Mouse (Mus musculus) hindbrain, postnatal 0 days (tissue): ENCODE data around the gene Trappc3. TPM values are rescaled to one million over a fixed set of nuclear protein-coding genes. Genes with fewer than 3 reads are reported as not detected.
A peak's percentile ranks its signal among the peaks of the same experiment; 100 is the strongest.

Experiments used
- ATAC-seq: fragments of 200-750 bp; cut with Nextera tagmentation; 2 replicates; pipeline ENCODE4 v1.8.0; 2017; ENCODE audit warnings: mild to moderate bottlenecking, moderate TSS enrichment, moderate library complexity
- DNase-seq: peaks from one replicate; pipeline ENCODE4 v3.0.0-alpha.2; 2015; ENCODE audit warnings: low spot score
- H3K27ac ChIP-seq: fragments of 300-500 bp; sonication (generic); 2 replicates; pipeline ENCODE4 v1.5.1; 2014; ENCODE audit warnings: mild to moderate bottlenecking
- H3K27me3 ChIP-seq: fragments of 300-500 bp; sonication (generic); 2 replicates; pipeline ENCODE4 v1.6.1; 2014; ENCODE audit warnings: low read length, mixed read lengths; ENCODE audit not compliant: insufficient read depth
- H3K36me3 ChIP-seq: fragments of 300-500 bp; sonication (generic); 2 replicates; pipeline ENCODE4 v1.6.1; 2014; ENCODE audit warnings: low read length, mixed read lengths; ENCODE audit not compliant: insufficient read depth
- H3K4me1 ChIP-seq: fragments of 300-500 bp; sonication (generic); 2 replicates; pipeline ENCODE4 v1.6.1; 2014; ENCODE audit warnings: antibody characterized with exemption, low read length, mixed read lengths; ENCODE audit not compliant: insufficient read depth
- H3K4me2 ChIP-seq: fragments of 300-500 bp; sonication (generic); 2 replicates; pipeline ENCODE4 v1.6.1; 2014; ENCODE audit warnings: low read depth, mild to moderate bottlenecking, low read length, moderate library complexity, mixed read lengths
- H3K4me3 ChIP-seq: fragments of 300-500 bp; sonication (generic); 2 replicates; pipeline ENCODE4 v1.5.1; 2014; ENCODE audit warnings: low read length
- H3K9ac ChIP-seq: fragments of 300-500 bp; sonication (generic); replicated peaks from 2 replicates; pipeline ENCODE4 v1.6.1; 2014; ENCODE audit warnings: mild to moderate bottlenecking, low read length, moderate library complexity, mixed read lengths
- H3K9me3 ChIP-seq: fragments of 300-500 bp; sonication (generic); 2 replicates; pipeline ENCODE4 v1.6.1; 2016; ENCODE audit warnings: low read length, mixed read lengths
- CTCF ChIP-seq: IDR thresholded peaks from 2 replicates; pipeline ENCODE4 v1.5.1; 2016; ENCODE audit warnings: antibody characterized with exemption, control low read depth, low read depth
- WGBS: fragments of 180-500 bp; shearing (Covaris S2); extraction: QIAGEN DNeasy Blood & Tissue Kit; methylation state at CpG from one replicate; pipeline ENCODE4 v1.1.7; 2014; 5-methylcytosine and 5-hydroxymethylcytosine counted together
- polyA plus RNA-seq: library from polyadenylated mRNA; unstranded; fragments of >200 nt; fragmentation: Nextera tagmentation; extraction: Ambion mirVana; gene quantifications from 2 replicates; pipeline ENCODE4 v1.2.1, GENCODE M21; 2015
- total RNA-seq: library from RNA; depleted of rRNA; stranded (reverse); fragments of >200 nt; gene quantifications from 2 replicates; pipeline ENCODE4 v1.2.3, GENCODE M21; 2014

The Trappc3 gene
- total and polyA plus RNA-seq, 2 experiments from 2014 or later = 97.4 to 188 TPM

- no peak for TF ChIP-seq CTCF
- no peak overlapping the region for H3K9ac ChIP-seq
- H3K4me1 ChIP-seq = peaks cover 4% of the 10 kb centered on the region; the same call in 1 of the 2 replicates
- WGBS = 65% methylated on average over 4 of the region's 4 CpGs
- no peak overlapping the region for H3K4me2 ChIP-seq
- H3K27me3 ChIP-seq = no peaks in the 10 kb centered on the region
- DNase-seq (peak; percentile 48), ATAC-seq (no peak)
- H3K36me3 ChIP-seq = no peaks in the 10 kb centered on the region
- H3K9me3 ChIP-seq = no peaks in the 10 kb centered on the region
- H3K27ac ChIP-seq = 0 out of 2 replicates have a peak overlapping the region, but pooled peaks have one; percentile 26
- no peak overlapping the region for H3K4me3 ChIP-seq
Measured at GRCm38 (mm10) chr4:126275081-126275480, 13.0 kb downstream of the Trappc3 start.

- H3K36me3 ChIP-seq = no peaks in the 10 kb centered on the region
- ATAC-seq (peak; percentile 57), DNase-seq (no peak)
- no peaks in the 10 kb centered on the region for H3K27me3 ChIP-seq
- no peak for TF ChIP-seq CTCF
- H3K9me3 ChIP-seq = no peaks in the 10 kb centered on the region
- 61% methylated on average over 13 of the region's 13 CpGs for WGBS
- no peak overlapping the region for H3K9ac ChIP-seq
- H3K4me2 ChIP-seq = no peak overlapping the region
- H3K27ac ChIP-seq = peak overlapping the region; percentile 48; the same call in 1 of the 2 replicates
- no peak overlapping the region for H3K4me3 ChIP-seq
- peaks cover 4% of the 10 kb centered on the region; the same call in 1 of the 2 replicates for H3K4me1 ChIP-seq
Measured at GRCm38 (mm10) chr4:126275681-126276131, 13.6 kb downstream of the Trappc3 start.

- no peak overlapping the region for H3K9ac ChIP-seq
- H3K4me1 ChIP-seq = peaks cover 4% of the 10 kb centered on the region; the same call in 1 of the 2 replicates
- no peaks in the 10 kb centered on the region for H3K27me3 ChIP-seq
- DNase-seq (peak; percentile 76), ATAC-seq (peak; percentile 76)
- 11% methylated on average over 13 of the region's 13 CpGs for WGBS
- H3K9me3 ChIP-seq = no peaks in the 10 kb centered on the region
- TF ChIP-seq CTCF = peak; percentile 83
- H3K27ac ChIP-seq = no peak overlapping the region; the same call in 1 of the 2 replicates
- H3K36me3 ChIP-seq = no peaks in the 10 kb centered on the region
- no peak overlapping the region for H3K4me3 ChIP-seq
- H3K4me2 ChIP-seq = peak overlapping the region; percentile 18; the same call in 1 of the 2 replicates
Measured at GRCm38 (mm10) chr4:126277906-126278564, 15.9 kb downstream of the Trappc3 start.

- H3K4me2 ChIP-seq = no peak overlapping the region
- no peak for DNase-seq
- no peaks in the 10 kb centered on the region for H3K9me3 ChIP-seq
- WGBS = 37% methylated on average over 9 of the region's 9 CpGs
- no peak overlapping the region for H3K9ac ChIP-seq
- no peak overlapping the region for H3K27ac ChIP-seq
- TF ChIP-seq CTCF = no peak
- H3K4me3 ChIP-seq = no peak overlapping the region
- no peak for ATAC-seq
- no peaks in the 10 kb centered on the region for H3K27me3 ChIP-seq
- no peaks in the 10 kb centered on the region for H3K36me3 ChIP-seq
- H3K4me1 ChIP-seq = peaks cover 4% of the 10 kb centered on the region; the same call in 1 of the 2 replicates
Measured at GRCm38 (mm10) chr4:126278565-126278915, 16.4 kb downstream of the Trappc3 start.

GRCm38 (mm10) chr4:126278961-126279360 is 16.8 kb downstream of the Trappc3 start:
- no peaks in the 10 kb centered on the region for H3K9me3 ChIP-seq
- no peak overlapping the region for H3K9ac ChIP-seq
- DNase-seq (no peak), ATAC-seq (no peak)
- no peak overlapping the region for H3K27ac ChIP-seq
- H3K4me3 ChIP-seq = no peak overlapping the region
- no peaks in the 10 kb centered on the region for H3K27me3 ChIP-seq
- peaks cover 4% of the 10 kb centered on the region; the same call in 1 of the 2 replicates for H3K4me1 ChIP-seq
- no peak overlapping the region for H3K4me2 ChIP-seq
- TF ChIP-seq CTCF = no peak
- no peaks in the 10 kb centered on the region for H3K36me3 ChIP-seq
- 61% methylated on average over 9 of the region's 9 CpGs for WGBS

- 70% methylated on average over 9 of the region's 9 CpGs for WGBS
Measured at GRCm38 (mm10) chr4:126281706-126282105, 19.6 kb downstream of the Trappc3 start.

GRCm38 (mm10) chr4:126283582-126283981 is 21.5 kb downstream of the Trappc3 start:
- Histone ChIP-seq H3K27me3 (peaks cover 13% of the 10 kb centered on the region), H3K27ac (no peak overlapping the region), H3K4me2 (no peak overlapping the region), H3K4me1 (no peaks in the 10 kb centered on the region), H3K4me3 (no peak overlapping the region), H3K9me3 (no peaks in the 10 kb centered on the region), H3K36me3 (no peaks in the 10 kb centered on the region), H3K9ac (no peak overlapping the region)
- 92% methylated on average over 8 of the region's 8 CpGs for WGBS
- no peak for TF ChIP-seq CTCF
- ATAC-seq (no peak), DNase-seq (no peak)

More at GRCm38 (mm10) chr4:126281706-126282105, 19.6 kb downstream of the Trappc3 start:
- Histone ChIP-seq H3K27me3 (peaks cover 11% of the 10 kb centered on the region), H3K4me1 (peaks cover 4% of the 10 kb centered on the region; the same call in 1 of the 2 replicates), H3K4me3 (no peak overlapping the region), H3K36me3 (no peaks in the 10 kb centered on the region), H3K9ac (no peak overlapping the region), H3K9me3 (no peaks in the 10 kb centered on the region), H3K4me2 (no peak overlapping the region), H3K27ac (no peak overlapping the region)
- no peak for TF ChIP-seq CTCF
- DNase-seq (no peak), ATAC-seq (no peak)
